Mouse (Mus musculus) kidney, embryonic 16.5 days (tissue): ENCODE data around the gene Ccdc127. TPM values are rescaled to one million over a fixed set of nuclear protein-coding genes. Genes with fewer than 3 reads are reported as not detected.

Experiments
- ATAC-seq: fragments of 200-750 bp; cut with Nextera tagmentation; 2 replicates; pipeline ENCODE4 v1.8.0; 2017; ENCODE audit warnings: moderate TSS enrichment; ENCODE audit not compliant: low FRiP score, low TSS enrichment
- H3K27ac ChIP-seq: fragments of 300-500 bp; sonication (generic); 2 replicates; pipeline ENCODE4 v1.5.1; 2014; ENCODE audit warnings: low read length
- H3K27me3 ChIP-seq: fragments of 300-500 bp; sonication (generic); 2 replicates; pipeline ENCODE4 v1.6.1; 2014; ENCODE audit warnings: low read length, control low read depth, mixed read lengths; ENCODE audit not compliant: insufficient read depth
- H3K36me3 ChIP-seq: fragments of 300-500 bp; sonication (generic); 2 replicates; pipeline ENCODE4 v1.6.1; 2014; ENCODE audit warnings: low read length, control low read depth, mixed read lengths; ENCODE audit not compliant: insufficient read depth
- H3K4me1 ChIP-seq: fragments of 300-500 bp; sonication (generic); 2 replicates; pipeline ENCODE4 v1.6.1; 2014; ENCODE audit warnings: low read length, control low read depth, mixed read lengths; ENCODE audit not compliant: insufficient read depth
- H3K4me2 ChIP-seq: fragments of 300-500 bp; sonication (generic); replicated peaks from 2 replicates; pipeline ENCODE4 v1.6.1; 2014; ENCODE audit warnings: low read depth, low read length
- H3K4me3 ChIP-seq: fragments of 300-500 bp; sonication (generic); 2 replicates; pipeline ENCODE4 v1.5.1; 2014; ENCODE audit warnings: mild to moderate bottlenecking, low read length
- H3K9ac ChIP-seq: fragments of 300-500 bp; sonication (generic); replicated peaks from 2 replicates; pipeline ENCODE4 v1.6.1; 2014; ENCODE audit warnings: low read length
- H3K9me3 ChIP-seq: fragments of 300-500 bp; sonication (generic); 2 replicates; pipeline ENCODE4 v1.6.1; 2016; ENCODE audit warnings: low read length, control low read depth
- WGBS: fragments of 180-500 bp; shearing (Covaris S2); extraction: QIAGEN DNeasy Blood & Tissue Kit; methylation state at CpG from one replicate; pipeline ENCODE4 v1.1.7; 2014; 5-methylcytosine and 5-hydroxymethylcytosine counted together
- polyA plus RNA-seq: library from polyadenylated mRNA; unstranded; fragments of >200 nt; fragmentation: Nextera tagmentation; extraction: Ambion mirVana; gene quantifications from 2 replicates; pipeline ENCODE4 v1.2.1, GENCODE M21; 2015

Gene Ccdc127
- 45.2 and 58.1 TPM in 2 replicates for polyA plus RNA-seq

DNA sequence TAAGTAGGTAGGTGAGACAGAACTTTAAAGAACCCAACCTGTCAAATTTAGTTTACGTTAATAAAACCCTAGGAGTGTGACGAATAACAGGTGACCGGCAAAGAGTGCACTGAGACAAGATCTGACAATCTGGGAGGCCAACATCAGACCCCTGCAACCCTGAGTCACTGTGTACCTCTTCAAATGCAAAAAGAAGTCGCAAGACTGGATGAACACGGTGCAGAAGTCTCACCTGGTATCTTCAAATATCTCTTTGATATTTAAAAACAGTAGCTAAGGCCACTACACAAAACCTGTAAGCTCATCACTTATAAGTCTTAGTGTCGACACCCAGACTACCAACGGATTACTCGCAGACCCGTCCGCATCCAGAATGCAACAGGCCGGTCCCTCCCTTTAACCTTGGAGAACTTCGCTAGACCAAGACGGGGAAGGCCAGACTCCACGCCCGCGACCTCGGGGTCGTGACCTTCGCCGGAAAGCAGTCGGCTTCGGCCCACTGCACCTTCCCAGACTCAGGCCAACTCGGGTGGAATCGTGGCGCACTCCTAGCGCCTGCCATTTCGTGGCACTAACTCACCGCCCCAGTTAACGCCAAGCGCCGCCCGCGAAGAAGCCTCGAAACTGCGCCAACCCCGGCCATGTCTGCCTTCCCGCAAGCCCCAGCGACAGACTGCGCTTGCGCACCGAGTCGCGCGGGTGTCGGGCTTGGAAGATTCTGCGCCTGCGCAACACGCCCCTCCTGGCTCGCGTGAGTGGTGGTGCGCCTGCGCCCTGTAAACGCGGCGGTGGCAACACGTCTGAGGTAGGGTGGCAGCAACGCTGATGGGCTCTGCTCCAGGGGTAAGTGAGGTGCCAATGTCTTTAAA, at the start of gene Ccdc127, which contains the start of gene Sdha:
Ccdc127 (plus strand) TSS at position 744 of the 869 bp plus-strand sequence.
Sdha (minus strand) TSS at position 715 of the 869 bp plus-strand sequence.
- Histone ChIP-seq H3K4me3 (peak within 1 kb of the TSS; percentile 80), H3K9me3 (no peaks in the 10 kb centered on the region), H3K4me2 (peak within 1 kb of the TSS; percentile 65), H3K4me1 (peaks cover 21% of the 10 kb centered on the region), H3K36me3 (peaks cover 13% of the 10 kb centered on the region), H3K27ac (peak within 1 kb of the TSS; percentile 87), H3K9ac (peak within 1 kb of the TSS; percentile 92), H3K27me3 (no peaks in the 10 kb centered on the region)
- WGBS = under 1% methylated on average over 57 of the region's 57 CpGs
- ATAC-seq = peak; percentile 98

DNA sequence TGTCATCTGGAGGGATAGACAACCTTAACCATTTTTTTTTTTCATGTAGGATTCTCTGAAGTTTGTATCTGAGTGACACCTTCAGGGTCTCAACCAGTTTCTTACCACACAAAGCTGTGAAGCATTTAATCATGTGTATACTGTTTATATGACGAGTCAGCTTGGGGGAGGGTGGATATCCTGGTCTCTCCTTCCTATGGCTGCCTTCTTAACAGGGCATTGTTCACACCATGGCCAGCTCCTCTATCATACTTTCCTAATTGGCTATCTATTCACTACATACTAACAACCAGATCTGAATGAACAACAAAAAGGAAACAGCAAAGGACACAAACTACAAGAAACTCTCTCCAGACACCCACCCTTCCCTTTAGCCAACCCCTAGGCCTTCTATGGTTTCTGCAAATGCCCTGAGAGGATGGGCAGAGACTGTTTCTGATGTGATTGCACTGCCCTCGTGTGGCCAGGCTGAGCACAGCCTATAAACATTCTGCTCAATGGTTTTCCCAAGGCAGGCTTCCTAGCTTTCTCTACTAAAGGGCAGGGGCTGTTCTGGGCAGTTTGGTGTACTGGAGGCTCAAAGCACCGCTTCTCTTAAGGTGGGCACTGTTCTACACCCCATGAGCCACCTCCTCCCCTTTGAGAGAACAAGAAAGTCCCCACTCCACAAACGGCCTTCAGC, 49.0 kb upstream of the Ccdc127 start:
- no peak overlapping the region for H3K4me2 ChIP-seq
- ATAC-seq = peak; percentile 82; the same call in 1 of the 2 replicates
- no peaks in the 10 kb centered on the region for H3K27me3 ChIP-seq
- H3K9me3 ChIP-seq = no peaks in the 10 kb centered on the region
- H3K27ac ChIP-seq = no peak overlapping the region
- no peaks in the 10 kb centered on the region for H3K4me1 ChIP-seq
- WGBS = 44% methylated on average over 4 of the region's 4 CpGs
- H3K4me3 ChIP-seq = no peak overlapping the region
- peaks cover 26% of the 10 kb centered on the region for H3K36me3 ChIP-seq
- H3K9ac ChIP-seq = no peak overlapping the region

DNA sequence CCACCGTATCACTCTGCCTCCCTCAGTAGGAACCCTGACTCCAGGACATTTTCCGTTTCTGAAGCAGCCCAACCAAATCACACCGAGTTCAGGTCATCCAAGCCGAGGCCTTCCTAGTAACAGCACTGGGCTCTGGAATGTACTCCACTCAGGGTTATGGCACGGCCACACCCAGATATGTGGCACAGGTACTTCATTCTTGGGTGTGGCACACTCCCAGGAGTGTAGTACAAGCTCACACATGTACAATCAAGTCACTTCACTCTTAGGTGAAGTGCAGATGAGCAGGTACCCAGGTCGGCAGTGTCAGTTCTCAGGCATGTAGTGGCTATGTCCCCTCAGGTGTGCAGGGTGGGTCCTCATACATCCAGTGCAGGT, 48.5 kb upstream of the Ccdc127 start:
- H3K4me2 ChIP-seq = no peak overlapping the region
- peak; percentile 24; the same call in 1 of the 2 replicates for ATAC-seq
- no peak overlapping the region for H3K9ac ChIP-seq
- H3K36me3 ChIP-seq = peaks cover 29% of the 10 kb centered on the region
- H3K4me1 ChIP-seq = no peaks in the 10 kb centered on the region
- no peaks in the 10 kb centered on the region for H3K27me3 ChIP-seq
- H3K27ac ChIP-seq = no peak overlapping the region
- H3K9me3 ChIP-seq = no peaks in the 10 kb centered on the region
- WGBS = 72% methylated on average over 6 of the region's 6 CpGs
- no peak overlapping the region for H3K4me3 ChIP-seq

DNA sequence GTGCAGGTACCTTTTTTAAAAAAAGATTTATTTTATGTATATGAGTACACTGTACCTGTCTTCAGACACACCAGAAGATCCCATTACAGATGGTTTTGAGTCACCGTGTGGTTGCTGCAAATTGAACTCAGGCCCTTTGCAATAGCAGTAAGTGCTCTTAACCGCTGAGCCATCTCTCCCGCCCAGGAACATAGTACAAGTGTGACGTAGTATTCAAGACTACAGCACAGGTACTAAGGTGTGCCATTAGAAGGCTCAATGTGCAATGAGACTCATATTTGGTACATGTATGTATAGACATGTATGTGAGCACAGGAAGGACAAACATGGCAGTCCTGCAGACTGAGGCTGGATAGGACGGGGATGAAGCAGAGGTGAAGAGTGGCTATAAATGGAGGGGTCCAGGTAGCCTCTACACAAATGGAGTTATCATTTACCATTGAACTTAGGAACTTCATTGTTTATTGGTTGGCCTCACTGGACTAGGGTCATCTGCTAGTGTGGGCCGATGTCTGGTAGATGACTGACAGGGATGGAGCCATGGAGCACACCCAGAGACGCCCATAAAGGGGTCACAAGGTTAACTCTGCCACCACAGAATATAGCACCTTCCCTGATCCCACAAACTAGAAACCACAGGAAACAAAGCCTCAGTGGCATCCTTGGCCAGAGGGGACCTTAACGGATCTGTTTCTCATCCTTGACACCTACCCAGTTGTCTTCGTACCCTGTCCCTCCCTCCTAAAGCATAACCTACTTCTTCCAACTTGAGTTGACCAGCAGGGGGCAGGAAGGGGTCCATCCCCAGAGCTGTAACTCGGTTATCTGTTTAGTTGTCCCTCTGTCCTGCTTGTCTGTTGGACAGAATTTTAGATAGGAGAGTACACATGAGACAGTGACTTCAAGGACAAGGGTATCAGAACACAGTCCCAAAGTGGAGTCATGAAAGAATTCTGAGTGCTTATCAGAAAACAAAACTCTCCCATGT, 47.8 kb upstream of the Ccdc127 start:
- 82% methylated on average over 10 of the region's 10 CpGs for WGBS
- H3K4me1 ChIP-seq = no peaks in the 10 kb centered on the region
- no peak overlapping the region for H3K4me3 ChIP-seq
- no peaks in the 10 kb centered on the region for H3K27me3 ChIP-seq
- H3K4me2 ChIP-seq = no peak overlapping the region
- peaks cover 29% of the 10 kb centered on the region for H3K36me3 ChIP-seq
- no peak overlapping the region for H3K9ac ChIP-seq
- ATAC-seq = 0 out of 2 replicates have a peak, but pooled peaks have one; percentile 10
- H3K9me3 ChIP-seq = no peaks in the 10 kb centered on the region
- H3K27ac ChIP-seq = no peak overlapping the region

DNA sequence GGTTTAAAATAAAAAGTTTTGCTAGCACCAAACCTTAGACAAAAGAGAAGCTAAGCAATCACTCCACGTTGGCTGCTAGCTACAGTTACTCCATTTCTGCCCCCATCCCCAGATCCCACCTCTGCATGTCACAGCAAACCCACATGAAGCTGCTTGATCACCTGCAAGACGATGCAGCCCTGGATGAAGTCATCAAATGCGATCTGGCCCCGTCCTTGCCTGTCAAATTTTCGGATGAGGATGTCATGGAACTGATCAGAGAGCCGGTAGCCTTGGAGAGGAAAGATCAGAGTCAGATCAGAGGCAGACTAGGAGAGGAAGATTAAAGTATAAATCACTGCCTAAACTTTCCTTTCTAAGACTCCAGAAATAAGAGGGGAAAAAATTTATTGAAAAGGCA, 44.7 kb upstream of the Ccdc127 start:
- H3K9me3 ChIP-seq = no peaks in the 10 kb centered on the region
- H3K27me3 ChIP-seq = no peaks in the 10 kb centered on the region
- H3K27ac ChIP-seq = no peak overlapping the region
- WGBS = 87% methylated on average over 6 of the region's 6 CpGs
- no peak overlapping the region for H3K4me3 ChIP-seq
- peaks cover 47% of the 10 kb centered on the region for H3K36me3 ChIP-seq
- H3K9ac ChIP-seq = no peak overlapping the region
- no peak for ATAC-seq
- H3K4me2 ChIP-seq = no peak overlapping the region
- no peaks in the 10 kb centered on the region for H3K4me1 ChIP-seq

DNA sequence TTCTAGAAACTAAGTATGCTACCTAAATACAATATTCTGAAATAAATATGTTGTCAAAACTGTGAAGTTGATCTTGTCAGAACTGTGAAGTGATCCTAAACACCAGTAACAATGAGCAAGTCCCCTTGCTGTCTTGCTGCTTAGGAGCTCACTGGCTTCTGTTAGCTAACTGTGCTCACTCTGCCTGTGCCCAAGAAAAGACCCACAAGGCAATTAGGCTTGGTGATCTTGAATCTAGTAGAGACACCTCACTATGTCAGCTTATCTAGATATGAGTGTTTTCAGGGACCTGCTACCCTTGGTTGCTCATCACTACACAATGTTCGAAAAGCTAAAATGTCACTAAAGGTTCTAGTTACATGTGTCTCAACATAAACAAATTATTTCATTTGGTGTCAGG, 44.3 kb upstream of the Ccdc127 start:
- Histone ChIP-seq H3K9ac (no peak overlapping the region), H3K27me3 (no peaks in the 10 kb centered on the region), H3K4me3 (no peak overlapping the region), H3K9me3 (no peaks in the 10 kb centered on the region), H3K36me3 (peaks cover 47% of the 10 kb centered on the region), H3K4me1 (no peaks in the 10 kb centered on the region), H3K27ac (no peak overlapping the region), H3K4me2 (no peak overlapping the region)
- WGBS = 94% methylated on average over 1 of the region's 1 CpGs
- ATAC-seq = no peak

DNA sequence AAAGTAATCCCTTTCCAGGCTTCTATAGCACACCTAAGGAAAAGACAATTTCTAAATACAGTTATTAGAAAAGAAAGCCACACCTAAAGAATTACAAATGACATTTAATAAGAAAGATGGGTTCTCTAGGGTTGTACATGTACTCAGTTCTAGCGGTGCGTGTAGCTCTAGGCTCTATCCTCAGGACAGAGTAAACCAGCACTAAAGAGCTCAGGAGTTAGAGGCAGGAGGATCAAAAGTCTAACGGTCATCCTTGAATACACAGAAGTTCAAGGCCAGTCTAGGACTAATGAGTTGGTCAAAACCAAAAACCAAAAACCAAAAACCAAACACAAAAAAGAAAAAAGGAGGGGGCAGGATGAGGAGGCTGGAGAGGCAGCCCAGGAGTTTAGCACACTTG, 35.5 kb upstream of the Ccdc127 start:
- ATAC-seq = no peak
- H3K9ac ChIP-seq = no peak overlapping the region
- WGBS = 96% methylated on average over 3 of the region's 3 CpGs

DNA sequence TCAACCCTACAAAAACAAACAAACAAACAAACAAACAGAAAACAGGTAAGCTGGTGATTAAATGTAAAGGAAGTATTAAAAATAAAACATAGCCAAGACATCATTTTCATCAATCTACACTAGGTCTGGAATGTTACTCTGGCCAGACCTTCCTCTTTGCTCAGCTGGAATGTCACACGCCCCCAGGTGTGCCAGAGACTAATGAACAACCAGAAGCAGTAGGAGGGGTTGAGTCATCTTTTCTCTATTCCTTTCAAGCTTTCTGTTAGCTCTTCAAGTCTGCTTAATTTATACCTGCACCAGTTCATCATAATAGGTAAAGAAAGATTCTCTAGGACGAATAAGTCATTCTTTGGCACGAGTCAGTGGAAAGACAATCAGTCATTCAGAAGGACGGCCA, 33.7 kb upstream of the Ccdc127 start:
- WGBS = 28% methylated on average over 4 of the region's 4 CpGs
- Histone ChIP-seq H3K4me1 (peaks cover 12% of the 10 kb centered on the region), H3K36me3 (peaks cover 16% of the 10 kb centered on the region), H3K27me3 (no peaks in the 10 kb centered on the region), H3K4me3 (peak overlapping the region; percentile 83), H3K4me2 (peak overlapping the region; percentile 87), H3K27ac (peak overlapping the region; percentile 82), H3K9me3 (no peaks in the 10 kb centered on the region), H3K9ac (peak overlapping the region; percentile 88)
- ATAC-seq = no peak

More for the DNA sequence above, 35.5 kb upstream of the Ccdc127 start:
- Histone ChIP-seq H3K4me2 (no peak overlapping the region), H3K4me1 (peaks cover 12% of the 10 kb centered on the region), H3K36me3 (peaks cover 9% of the 10 kb centered on the region; the same call in 1 of the 2 replicates), H3K4me3 (no peak overlapping the region), H3K9me3 (no peaks in the 10 kb centered on the region), H3K27me3 (no peaks in the 10 kb centered on the region), H3K27ac (no peak overlapping the region)

DNA sequence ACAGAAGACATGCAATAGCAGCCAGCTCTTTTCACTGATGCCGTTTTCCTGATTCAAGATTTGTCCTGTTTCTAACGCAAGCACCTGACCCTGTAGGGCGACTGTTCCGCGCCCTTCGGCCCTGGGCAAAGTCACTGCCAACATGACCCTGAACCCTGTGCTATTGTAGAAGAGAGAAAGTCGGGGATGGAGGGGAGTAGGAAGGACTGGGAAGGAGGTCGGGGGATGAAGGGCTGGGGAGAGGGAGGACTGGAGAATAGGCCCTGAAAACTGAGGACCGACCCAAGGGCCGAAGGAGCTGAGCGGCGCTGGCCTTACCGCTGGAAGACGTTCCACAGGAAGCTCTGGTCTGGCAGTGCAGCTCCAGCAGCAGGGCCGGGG, 33.3 kb upstream of the Ccdc127 start:
- H3K4me2 ChIP-seq = peak overlapping the region; percentile 87
- H3K27ac ChIP-seq = peak overlapping the region; percentile 82
- peak overlapping the region; percentile 88 for H3K9ac ChIP-seq
- H3K4me3 ChIP-seq = peak overlapping the region; percentile 83
- H3K9me3 ChIP-seq = no peaks in the 10 kb centered on the region
- WGBS = 1% methylated on average over 15 of the region's 15 CpGs
- no peaks in the 10 kb centered on the region for H3K27me3 ChIP-seq
- H3K4me1 ChIP-seq = peaks cover 12% of the 10 kb centered on the region
- ATAC-seq = no peak
- H3K36me3 ChIP-seq = peaks cover 15% of the 10 kb centered on the region
